Mouse (Mus musculus) C2C12 (cell line): ENCODE data around the gene Dok5.

Experiments used
- CTCF ChIP-seq: IDR thresholded peaks from one replicate; pipeline ENCODE4 v1.5.1; 2011; ENCODE audit not compliant: control insufficient read depth, insufficient read depth, insufficient read length
- MAX ChIP-seq: IDR thresholded peaks from one replicate; pipeline ENCODE4 v1.6.1; 2011; ENCODE audit warnings: mild to moderate bottlenecking, control low read depth
- MYOD1 ChIP-seq: IDR thresholded peaks from one replicate; pipeline ENCODE4 v1.6.1; 2011; ENCODE audit warnings: low read depth; ENCODE audit not compliant: control insufficient read depth, insufficient read length
- MYOG ChIP-seq: IDR thresholded peaks from one replicate; pipeline ENCODE4 v1.6.1; 2011; ENCODE audit not compliant: control insufficient read depth, insufficient read length; ENCODE audit errors: extremely low read depth

DNA sequence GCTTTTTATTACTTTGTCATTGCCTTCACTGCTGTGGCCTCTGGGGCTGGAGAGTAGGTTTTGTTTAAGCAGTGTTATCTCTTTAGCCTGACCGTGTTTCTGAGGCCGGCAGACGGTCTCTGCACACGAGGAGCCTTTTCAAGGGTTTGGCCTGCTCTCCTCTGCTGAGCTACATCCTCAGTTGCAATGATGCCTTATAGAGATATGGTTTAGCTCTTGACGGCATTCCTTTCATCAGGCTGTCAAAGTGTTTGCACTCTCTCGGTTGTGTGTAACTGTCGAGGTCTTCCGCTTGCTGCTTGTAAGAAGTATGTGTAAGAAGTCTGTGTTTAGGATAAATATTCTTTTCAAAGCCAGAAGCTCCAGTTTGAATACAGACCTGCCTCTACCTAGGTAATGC is 84.7 kb downstream of the Dok5 start:
- TF ChIP-seq CTCF (no peak), MAX (no peak), MYOD1 (no peak), MYOG (no peak)
